Mouse (Mus musculus): ENCODE measurements around the gene Rsph3b. TPM values are rescaled to one million over a fixed set of nuclear protein-coding genes. Genes with fewer than 3 reads are reported as not detected.

Rsph3b gene
- polyA plus RNA-seq, 1 experiment from 2014 or later, result 34.7 TPM

DNA sequence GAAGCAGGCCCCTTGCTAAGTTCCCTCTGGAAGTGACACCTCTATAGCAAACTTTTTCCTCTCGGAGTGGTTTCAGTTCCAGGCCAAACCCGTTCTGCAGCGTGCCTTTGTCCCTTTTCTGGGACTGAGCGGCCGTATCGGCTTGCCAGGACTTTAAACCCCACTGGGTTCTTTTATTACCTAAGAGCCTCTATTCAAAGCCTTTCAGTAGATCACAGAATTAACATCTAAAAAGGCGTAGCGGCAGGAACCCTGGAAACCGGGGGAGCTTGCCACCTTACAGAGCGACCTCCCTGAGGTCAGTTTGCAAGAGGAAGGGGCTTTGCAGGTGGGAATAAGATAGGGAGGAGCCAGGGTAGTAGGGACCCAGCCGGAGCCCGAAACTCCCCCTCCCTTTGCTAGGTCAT, 88.0 kb downstream of the Rsph3b start:
- H3K4me2 ChIP-seq (replicated peaks), result peak overlapping the region; percentile 9; the same call in 1 of the 2 replicates

DNA sequence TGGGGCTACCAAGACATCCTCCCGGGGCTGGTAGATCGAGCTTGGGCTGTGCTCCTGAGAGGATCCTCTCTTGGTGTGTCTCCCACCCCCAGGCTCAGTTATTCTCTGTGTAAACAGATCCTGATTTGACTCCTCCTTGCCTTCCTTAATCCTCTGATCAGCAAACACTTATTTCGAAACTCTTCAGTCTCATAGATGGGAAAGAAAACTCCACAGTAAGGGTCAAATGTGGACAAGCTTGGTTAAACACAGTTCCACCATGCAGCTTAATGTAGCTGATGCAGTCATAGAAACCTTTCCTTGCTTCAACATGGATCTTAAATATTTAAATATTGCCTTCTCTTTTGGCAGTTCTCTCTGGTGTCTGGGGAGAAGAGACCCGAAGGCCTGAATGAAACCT, 88.4 kb downstream of the Rsph3b start:
- 28% methylated on average over 4 of the region's 4 CpGs for WGBS
- 0 out of 2 replicates have a peak overlapping the region, but pooled peaks have one; percentile 26 for H3K27ac ChIP-seq
- H3K4me3 ChIP-seq, result no peak overlapping the region
- H3K4me2 ChIP-seq (replicated peaks), result peak overlapping the region; percentile 9; the same call in 1 of the 2 replicates
- H3K4me1 ChIP-seq, result peaks cover 27% of the 10 kb centered on the region
- no peak for ATAC-seq (ENCODE audit: insufficient number of reproducible peaks, insufficient read depth, low FRiP score, low TSS enrichment)
- no peaks in the 10 kb centered on the region for H3K36me3 ChIP-seq
- peaks cover 30% of the 10 kb centered on the region for H3K27me3 ChIP-seq
- no peaks in the 10 kb centered on the region for H3K9me3 ChIP-seq
- no peak overlapping the region for H3K9ac ChIP-seq

More for the DNA sequence above, 88.0 kb downstream of the Rsph3b start:
- Histone ChIP-seq H3K9ac (no peak overlapping the region), H3K4me3 (no peak overlapping the region), H3K27me3 (peaks cover 30% of the 10 kb centered on the region), H3K36me3 (no peaks in the 10 kb centered on the region), H3K9me3 (no peaks in the 10 kb centered on the region), H3K27ac (0 out of 2 replicates have a peak overlapping the region, but pooled peaks have one; percentile 26), H3K4me1 (peaks cover 27% of the 10 kb centered on the region)
- WGBS, result 11% methylated on average over 12 of the region's 12 CpGs
- ATAC-seq (ENCODE audit: insufficient number of reproducible peaks, insufficient read depth, low FRiP score, low TSS enrichment), result no peak

Small RNAs within 50 kb of the gene (microRNA-seq; reads per million reads assigned to microRNA genes)
- not detected for gene Mir692-1

Other genes starting within 250 kb of the Rsph3b start
- 48.6 and 52.2 TPM in 2 replicates for gene Ezr, start 165.9 kb downstream of the Rsph3b start, polyA plus RNA-seq (2016; fragmentation: Nextera tagmentation; extraction: Ambion mirVana)
- gene Tagap1, start 12.5 kb upstream of the Rsph3b start, polyA plus RNA-seq (2016; fragmentation: Nextera tagmentation; extraction: Ambion mirVana), result 58.0 and 61.1 TPM in 2 replicates
- gene Rnaset2b, start 22.0 kb upstream of the Rsph3b start, polyA plus RNA-seq (2016; fragmentation: Nextera tagmentation; extraction: Ambion mirVana), result 150 and 164 TPM in 2 replicates
- gene Gm49721, start 30.2 kb upstream of the Rsph3b start, polyA plus RNA-seq (2016; fragmentation: Nextera tagmentation; extraction: Ambion mirVana), result 0.09 TPM in 1 of 2 replicates, not detected in the other
- not detected in 2 replicates for gene Gm1604a, start 76.9 kb upstream of the Rsph3b start, polyA plus RNA-seq (2016; fragmentation: Nextera tagmentation; extraction: Ambion mirVana)
- 24.6 and 24.8 TPM in 2 replicates for gene Rps6ka2, start 221.4 kb upstream of the Rsph3b start, polyA plus RNA-seq (2016; fragmentation: Nextera tagmentation; extraction: Ambion mirVana)

All from embryonic facial prominence, embryonic 12.5 days (tissue).